Mouse (Mus musculus): ENCODE results near the gene Ccdc181. TPM values are rescaled to one million over a fixed set of nuclear protein-coding genes. Genes with fewer than 3 reads are reported as not detected.

Gene Ccdc181
- 1 to 10 TPM; 6.2 to 9.7 TPM for polyA plus RNA-seq (2017; shearing (Covaris generic))

DNA sequence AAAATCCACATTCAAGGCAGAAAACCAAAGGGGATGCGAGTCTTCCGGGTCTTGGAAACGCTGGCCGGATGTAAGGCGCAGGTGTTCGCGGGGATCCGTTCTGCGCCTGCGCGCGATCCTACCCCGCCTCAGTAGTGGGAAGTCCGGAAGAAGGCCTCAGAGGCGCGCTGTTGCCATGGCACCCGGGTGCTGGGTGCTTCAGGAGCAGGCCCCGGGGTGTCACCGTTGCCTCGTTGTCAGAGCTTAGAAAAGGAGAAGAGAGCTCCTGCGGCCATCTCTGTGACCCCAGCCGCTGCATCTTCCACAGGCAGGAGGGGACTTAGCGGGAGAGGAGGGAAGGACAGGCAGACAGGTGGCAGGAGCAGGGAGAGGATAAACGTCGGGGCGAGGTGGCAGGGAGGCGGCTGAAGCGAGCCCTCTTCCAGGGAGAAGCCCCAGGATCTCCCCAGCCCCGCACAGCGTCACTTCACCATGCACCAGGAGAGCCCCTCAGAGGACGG lies at the start of gene Ccdc181:
Ccdc181 (plus strand) TSS at position 131 of the 500 bp plus-strand sequence.

DNA sequence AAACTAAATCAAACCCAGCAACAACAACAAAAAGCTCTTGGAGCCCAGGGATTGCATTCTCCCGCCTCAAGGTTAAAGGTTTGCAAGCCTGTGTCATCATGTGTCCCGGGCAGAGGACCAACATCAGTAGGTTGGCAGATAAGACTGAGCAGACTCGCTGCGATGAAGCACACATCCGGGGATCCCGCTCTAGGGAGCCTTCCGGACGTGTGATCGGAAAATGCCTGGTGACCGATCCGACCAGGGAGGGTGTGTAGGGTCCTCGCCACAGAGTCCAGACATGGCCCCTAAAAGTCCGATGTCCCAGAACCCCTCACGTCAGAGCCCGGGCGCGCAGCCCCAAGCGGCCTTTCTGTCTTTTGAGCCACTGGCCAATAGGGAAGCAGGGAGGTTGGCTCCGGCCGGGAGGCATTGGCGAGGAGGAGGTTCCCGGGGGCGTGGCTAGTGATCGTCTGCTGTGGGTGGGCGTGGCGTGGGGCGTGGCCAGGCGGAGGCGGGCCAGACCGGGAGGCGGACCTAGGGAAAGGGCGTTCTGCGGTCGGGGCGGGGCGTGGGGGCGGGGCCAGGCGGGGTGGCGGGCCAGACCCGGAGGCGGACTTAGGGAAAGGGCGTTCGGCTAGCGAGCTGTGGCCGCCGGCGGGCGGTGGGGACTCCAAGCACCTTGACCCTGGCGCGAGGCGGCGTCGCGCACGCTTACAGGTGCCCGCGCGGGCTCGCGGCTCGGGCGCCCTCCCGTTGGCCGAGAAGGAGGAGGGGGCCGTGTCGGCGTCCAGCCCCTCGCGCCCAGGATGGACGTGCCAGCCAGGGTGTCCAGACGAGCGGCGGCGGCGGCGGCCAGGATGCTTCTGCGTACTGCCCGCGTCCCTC lies 26.7 kb upstream of the Ccdc181 start, which contains the start of gene Slc19a2:
Slc19a2 (plus strand) TSS at position 582 of the 867 bp plus-strand sequence.

DNA sequence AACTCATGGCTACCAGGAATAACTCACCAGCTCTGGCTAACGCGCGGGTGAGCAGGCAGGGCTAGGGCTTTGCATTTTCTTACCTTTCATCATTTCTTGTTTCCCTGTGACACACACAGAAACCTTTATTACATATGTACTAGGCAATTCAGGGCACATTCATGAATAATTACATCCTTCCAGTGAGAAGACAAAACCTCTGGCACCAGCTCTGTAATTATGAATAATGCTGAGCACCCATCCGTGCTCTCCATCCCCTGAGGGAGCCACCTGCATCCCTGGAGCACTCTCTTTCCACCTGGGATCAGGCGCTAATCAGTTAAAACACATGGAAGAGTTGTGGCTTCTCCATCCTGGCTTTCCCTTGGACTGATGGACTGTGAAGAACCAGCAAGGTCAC lies 28.4 kb downstream of the Ccdc181 start, which contains the start of gene Nme7:
Nme7 (plus strand) TSS at position 301 of the 400 bp plus-strand sequence.

DNA sequence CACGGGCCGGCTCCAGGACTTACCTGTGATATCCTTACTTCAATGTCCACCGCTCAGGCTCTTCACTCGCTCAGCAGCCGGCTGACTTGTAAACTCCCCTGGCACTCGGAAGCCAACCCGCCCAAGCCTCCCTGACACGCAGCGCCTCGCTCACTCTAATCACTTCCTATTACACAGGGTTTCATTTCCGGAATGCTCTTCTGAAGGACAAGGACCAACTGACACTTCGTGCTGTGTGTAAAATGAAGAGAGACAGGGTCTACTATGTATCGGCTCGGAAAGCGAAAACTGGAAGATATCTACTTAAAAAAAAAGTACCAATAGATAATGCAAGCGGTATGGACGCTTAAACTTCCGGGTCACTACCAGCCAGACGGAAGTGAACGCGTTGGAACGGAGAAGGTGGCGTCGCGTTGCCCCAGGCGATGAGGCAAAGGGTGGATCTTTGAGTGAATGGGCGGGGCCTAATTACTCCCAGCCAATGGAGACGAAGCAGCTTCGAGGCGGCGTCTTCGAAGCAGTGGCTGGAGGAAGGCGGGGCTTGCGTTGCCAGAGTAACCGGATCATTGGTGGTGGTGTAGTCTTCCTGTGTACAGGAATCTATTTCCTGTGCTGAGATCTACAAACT lies 31.9 kb downstream of the Ccdc181 start, which contains the start of gene Blzf1:
Blzf1 (minus strand) TSS at position 366 of the 628 bp plus-strand sequence.

Other genes starting within 250 kb of the Ccdc181 start
- under 1 TPM; 0.29 to 0.33 TPM for gene Sele, start 227.4 kb upstream of the Ccdc181 start, polyA plus RNA-seq (2017; shearing (Covaris generic))
- 100 to 1,000 TPM; 764 to 994 TPM for gene Sell, start 213.6 kb upstream of the Ccdc181 start, polyA plus RNA-seq (2017; shearing (Covaris generic))
- 10 to 100 TPM in 1 of 2 experiments, 1 to 10 TPM in 1; 1.2 to 10.3 TPM for gene Selp, start 160.3 kb upstream of the Ccdc181 start, polyA plus RNA-seq (2017; shearing (Covaris generic))
- under 1 TPM; 0.06 to 0.44 TPM for gene F5, start 123.7 kb upstream of the Ccdc181 start, polyA plus RNA-seq (2017; shearing (Covaris generic))
- 1 to 10 TPM; 6.2 to 6.9 TPM for gene Slc19a2, start 26.5 kb upstream of the Ccdc181 start, polyA plus RNA-seq (2017; shearing (Covaris generic))
- gene Nme7, start 28.5 kb downstream of the Ccdc181 start, polyA plus RNA-seq (2017; shearing (Covaris generic)) = 10 to 100 TPM; 11.5 to 14.5 TPM
- gene Blzf1, start 31.9 kb downstream of the Ccdc181 start, polyA plus RNA-seq (2017; shearing (Covaris generic)) = 10 to 100 TPM; 14.8 to 21.0 TPM
- gene Atp1b1, start 182.8 kb downstream of the Ccdc181 start, polyA plus RNA-seq (2017; shearing (Covaris generic)) = 10 to 100 TPM; 12.4 to 51.9 TPM

Measured in activated CD4-positive, CD25-positive, alpha-beta regulatory T cell (primary cell).